Mouse (Mus musculus): ENCODE data around the gene Ak8.

The Ak8 gene

GRCm38 (mm10) chr2:28796298-28796697, 96.3 kb downstream of the Ak8 start:
- no peak for DNase-seq (ENCODE audit: low read depth)

DNA sequence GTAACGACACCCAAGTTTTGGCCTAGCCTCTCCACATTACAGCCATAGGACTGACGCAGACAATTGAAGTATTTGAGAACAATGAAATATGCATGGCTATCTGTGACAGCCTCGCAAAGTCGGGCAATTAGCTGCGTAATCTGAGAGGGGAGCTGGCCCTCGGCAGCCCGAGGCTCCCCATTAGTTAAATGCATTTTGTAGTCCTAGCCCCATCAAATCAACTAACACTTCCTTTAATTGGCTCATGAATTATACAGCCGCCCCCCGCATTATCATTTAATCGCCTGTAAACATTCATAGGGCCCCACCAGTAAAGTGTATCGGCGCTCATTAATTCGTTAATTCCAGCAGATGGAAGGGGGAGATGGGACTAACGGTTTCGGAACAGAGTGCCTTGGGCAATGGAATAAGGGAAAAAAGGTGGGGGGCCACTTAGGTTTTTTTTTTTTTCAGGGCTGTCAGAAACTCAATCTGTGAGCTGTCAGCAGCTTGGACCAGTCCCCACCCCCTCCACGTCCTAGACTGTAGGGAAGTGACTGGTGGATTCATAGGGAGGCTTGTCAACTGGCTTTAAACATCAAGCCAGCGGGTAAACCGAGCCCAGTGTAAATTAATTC, 97.6 kb downstream of the Ak8 start:
- DNase-seq (ENCODE audit: low read depth) = no peak

DNA sequence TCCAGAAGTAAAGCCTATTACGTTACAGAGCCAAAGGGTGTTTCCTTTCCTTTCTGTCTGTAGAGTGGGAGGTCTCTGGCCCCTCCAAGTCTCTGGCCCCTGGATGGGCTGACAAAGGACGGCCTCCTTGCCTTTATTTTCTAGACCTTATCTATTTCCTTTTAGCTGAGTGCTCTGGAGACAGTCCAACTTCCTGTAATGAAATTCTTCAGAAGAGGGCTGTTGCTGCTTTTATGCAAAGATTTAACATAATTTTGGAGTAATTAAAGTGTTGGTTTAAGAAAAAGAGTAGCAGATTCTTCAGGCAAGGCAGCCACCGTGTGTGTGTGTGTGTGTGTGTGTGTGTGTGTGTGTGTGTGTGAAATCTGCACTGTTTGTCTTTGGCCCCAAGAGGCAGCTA, 98.4 kb downstream of the Ak8 start:
- no peak for DNase-seq (ENCODE audit: low read depth)

DNA sequence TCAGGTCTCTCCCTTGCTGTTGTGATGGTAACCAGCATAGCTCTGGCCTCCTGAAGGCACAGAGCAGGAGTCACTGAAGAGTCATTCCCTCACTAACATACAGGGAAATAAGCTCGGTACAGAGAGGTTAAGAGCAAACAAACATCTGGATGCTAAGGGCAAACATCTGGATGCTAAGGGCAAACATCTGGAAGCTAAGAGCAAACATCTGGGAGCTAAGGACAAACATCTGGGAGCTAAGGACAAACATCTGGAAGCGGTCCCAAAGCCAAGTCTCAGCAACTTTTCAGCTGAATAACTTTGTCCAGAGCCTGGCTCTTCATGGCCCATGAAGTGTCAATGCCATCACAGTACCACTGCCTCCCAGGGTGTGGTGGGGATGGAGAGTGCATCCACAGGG, 99.6 kb downstream of the Ak8 start:
- DNase-seq (ENCODE audit: low read depth) = peak; percentile 7

GRCm38 (mm10) chr2:28803406-28803805, 103.4 kb downstream of the Ak8 start:
- no peak for DNase-seq (ENCODE audit: low read depth)

DNA sequence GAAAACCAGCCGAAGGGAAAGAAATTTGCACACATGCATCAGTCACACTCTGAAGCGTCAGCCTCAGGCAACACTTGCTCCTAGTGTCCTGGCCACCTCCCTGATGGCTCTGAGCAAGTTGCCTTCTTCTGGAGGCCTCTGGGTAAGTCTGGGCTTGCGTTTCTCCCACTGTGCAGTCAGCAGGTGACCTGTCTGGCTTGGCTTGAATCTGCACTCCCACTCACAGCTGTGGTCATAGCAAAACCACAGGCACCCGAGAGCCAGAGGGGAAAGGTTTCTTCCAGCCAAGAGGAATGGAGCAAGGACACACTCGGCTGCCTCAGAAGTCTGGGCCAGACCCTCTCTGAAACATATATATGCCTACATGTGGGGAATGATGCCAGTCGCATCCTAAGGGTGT, 108.9 kb downstream of the Ak8 start:
- no peak for DNase-seq (ENCODE audit: low read depth)

DNA sequence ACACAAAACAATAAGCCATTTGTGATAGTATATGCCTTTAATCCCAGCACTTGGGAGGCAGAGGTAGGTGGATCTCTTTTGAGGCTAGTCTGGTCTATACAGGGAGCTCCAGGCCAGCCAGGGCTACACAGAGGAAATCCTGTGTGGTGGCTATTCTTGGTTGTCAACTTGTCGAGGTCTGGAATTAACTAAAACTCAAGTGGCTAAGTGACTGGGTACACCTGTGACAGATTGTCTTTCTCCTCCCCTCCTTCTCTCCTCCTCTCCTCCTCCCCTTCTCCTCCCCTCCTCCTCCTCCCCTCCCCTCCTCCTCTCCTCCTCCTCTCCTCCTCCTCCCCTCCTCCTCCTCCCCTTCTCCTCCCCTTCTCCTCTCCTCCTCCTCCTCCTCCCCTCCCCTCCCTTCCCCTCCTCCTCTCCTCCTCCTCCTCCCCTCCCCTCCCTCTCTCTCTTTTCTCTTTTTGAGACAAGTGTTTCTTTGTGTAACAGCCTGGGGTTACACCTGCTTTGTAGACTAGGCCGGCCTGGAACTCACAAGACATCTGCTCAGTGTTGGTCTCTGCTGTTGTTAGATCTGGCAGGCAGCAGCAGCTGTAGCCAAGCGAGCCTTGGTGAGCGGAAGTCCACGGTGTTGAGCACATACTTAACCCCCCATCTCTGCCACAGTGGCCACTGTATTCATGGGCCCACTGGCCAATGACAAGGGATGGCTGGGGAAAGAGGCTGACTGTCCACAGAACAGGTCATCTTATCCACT, 110.5 kb downstream of the Ak8 start:
- DNase-seq (ENCODE audit: low read depth) = no peak

DNA sequence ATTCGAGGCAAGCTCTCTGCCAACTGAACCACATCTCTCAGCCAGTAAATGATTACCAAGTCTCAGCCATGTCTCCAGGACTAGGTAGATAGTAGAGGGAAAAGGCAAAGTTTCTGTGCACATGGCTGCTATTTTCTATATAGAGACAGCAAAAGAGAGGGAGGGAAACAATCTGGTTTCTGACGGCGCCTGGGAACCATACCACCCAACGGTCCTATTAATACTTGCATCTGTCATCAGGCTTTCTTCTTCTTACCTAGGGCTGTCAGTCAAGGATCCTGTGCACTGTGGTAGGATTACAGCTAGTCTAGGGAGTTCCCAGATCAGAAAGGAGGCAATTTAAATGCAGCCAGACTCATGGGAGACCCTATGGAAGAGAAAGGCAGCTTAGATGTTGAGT, 118.9 kb downstream of the Ak8 start:
- no peak for DNase-seq (ENCODE audit: low read depth)

DNA sequence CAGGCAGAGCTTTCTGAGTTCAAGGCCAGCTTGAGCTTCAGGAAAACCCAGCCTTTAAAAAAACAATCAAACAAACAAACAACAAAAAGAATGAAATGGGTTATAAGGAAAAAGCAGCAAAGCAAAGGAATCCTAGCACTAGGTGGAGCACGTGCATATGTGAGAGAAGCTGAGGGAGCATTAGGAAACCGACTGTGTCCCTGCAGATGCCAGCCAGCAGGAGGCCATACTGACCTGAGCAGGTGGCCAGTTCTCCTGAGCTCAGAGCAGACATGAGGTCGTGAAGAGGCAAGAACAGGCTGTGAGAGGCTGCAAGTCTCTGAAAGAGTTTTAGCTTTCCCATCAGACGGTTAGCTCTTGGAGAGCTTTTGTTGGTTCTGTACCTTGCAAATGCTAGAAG, 129.3 kb downstream of the Ak8 start:
- DNase-seq (ENCODE audit: low read depth) = peak; percentile 28

- DNase-seq (ENCODE audit: low read depth) = no peak
Measured at GRCm38 (mm10) chr2:28836181-28836940, 136.4 kb downstream of the Ak8 start.

- no peak for DNase-seq (ENCODE audit: low read depth)
Measured at GRCm38 (mm10) chr2:28839501-28840221, 139.7 kb downstream of the Ak8 start.

- peak; percentile 98 for DNase-seq (ENCODE audit: low read depth)
Measured at GRCm38 (mm10) chr2:28840222-28840951, 140.4 kb downstream of the Ak8 start, which contains the start of the genes Gtf3c4 and Ddx31. TSS of gene Gtf3c4 (minus strand) at chr2:28840360. TSS of gene Ddx31 (plus strand) at chr2:28840406.

DNA sequence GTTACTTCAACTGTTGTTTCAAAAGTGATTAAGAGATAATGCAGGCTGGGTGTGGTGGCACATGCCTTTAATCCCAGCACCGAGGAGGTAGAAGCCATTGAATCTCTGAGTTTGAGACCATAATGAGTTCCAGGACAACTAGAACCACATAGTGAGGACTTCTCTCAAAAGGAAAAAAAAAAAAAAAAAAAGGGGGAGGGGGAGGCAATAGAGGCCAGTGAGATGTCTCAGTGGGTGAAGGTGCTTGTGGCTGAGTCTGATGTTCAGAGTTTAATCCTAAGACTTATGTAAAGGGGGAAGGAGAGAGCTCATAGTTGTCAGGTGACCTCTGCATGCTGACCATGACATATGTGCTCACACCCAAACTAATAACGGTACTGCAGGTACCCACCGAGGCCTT, 142.1 kb downstream of the Ak8 start:
- no peak for DNase-seq (ENCODE audit: low read depth)

DNA sequence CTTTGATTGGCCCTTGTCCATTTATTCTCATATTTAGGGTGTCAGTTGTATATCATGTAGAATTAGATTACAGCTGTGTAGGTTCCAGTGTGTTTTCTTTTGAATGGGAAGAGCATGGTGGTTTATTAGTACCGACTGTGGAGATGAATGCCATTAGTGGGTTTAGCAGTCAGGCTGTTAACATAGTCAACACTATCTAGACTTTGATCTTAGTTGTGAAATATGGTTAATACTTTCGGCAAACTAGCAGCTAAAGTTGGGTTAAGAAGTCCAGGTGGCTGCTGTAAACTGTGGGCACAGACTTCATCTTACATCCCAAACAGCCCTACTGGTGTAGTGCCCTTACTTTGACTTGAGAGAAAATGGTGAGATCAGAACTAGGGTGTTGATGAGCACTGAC, 148.9 kb downstream of the Ak8 start:
- no peak for DNase-seq (ENCODE audit: low read depth)

DNA sequence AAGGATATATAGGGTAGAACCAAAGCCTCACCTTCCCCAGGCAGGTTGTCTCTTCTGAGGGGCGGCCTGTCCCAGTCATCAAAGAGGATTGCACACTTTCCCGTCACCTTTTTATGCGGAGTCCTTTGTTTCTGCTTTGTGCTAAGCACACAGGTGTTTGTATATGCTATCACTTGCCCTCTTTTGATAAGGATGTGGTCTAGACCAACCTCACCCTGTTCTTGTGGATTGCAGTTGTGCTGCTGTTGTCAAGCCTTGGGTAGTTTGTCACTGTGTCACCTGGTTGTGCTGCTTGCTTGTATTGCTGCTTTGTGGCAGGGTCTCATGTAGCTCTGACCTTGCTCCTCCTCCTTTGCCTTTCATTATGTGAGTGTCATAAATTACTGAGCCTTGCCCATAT, 152.6 kb downstream of the Ak8 start:
- no peak for DNase-seq (ENCODE audit: low read depth)

GRCm38 (mm10) chr2:28855773-28856172, 155.8 kb downstream of the Ak8 start:
- peak; percentile 43 for DNase-seq (ENCODE audit: low read depth)

GRCm38 (mm10) chr2:28859303-28859702, 159.3 kb downstream of the Ak8 start:
- no peak for DNase-seq (ENCODE audit: low read depth)

- no peak for DNase-seq (ENCODE audit: low read depth)
Measured at GRCm38 (mm10) chr2:28860678-28861423, 160.9 kb downstream of the Ak8 start.

Measured in NIH3T3 (cell line).